Mouse (Mus musculus) CD4-positive helper T cell, adult 2 months (primary cell): ENCODE data around the gene Brwd3.
A peak's percentile ranks its signal among the peaks of the same experiment; 100 is the strongest.

Experiments used
- DNase-seq: peaks from one replicate; pipeline ENCODE4 v3.0.0-alpha.2; 2012; ENCODE audit warnings: low read depth, missing footprints, low spot score

Gene Brwd3

DNA sequence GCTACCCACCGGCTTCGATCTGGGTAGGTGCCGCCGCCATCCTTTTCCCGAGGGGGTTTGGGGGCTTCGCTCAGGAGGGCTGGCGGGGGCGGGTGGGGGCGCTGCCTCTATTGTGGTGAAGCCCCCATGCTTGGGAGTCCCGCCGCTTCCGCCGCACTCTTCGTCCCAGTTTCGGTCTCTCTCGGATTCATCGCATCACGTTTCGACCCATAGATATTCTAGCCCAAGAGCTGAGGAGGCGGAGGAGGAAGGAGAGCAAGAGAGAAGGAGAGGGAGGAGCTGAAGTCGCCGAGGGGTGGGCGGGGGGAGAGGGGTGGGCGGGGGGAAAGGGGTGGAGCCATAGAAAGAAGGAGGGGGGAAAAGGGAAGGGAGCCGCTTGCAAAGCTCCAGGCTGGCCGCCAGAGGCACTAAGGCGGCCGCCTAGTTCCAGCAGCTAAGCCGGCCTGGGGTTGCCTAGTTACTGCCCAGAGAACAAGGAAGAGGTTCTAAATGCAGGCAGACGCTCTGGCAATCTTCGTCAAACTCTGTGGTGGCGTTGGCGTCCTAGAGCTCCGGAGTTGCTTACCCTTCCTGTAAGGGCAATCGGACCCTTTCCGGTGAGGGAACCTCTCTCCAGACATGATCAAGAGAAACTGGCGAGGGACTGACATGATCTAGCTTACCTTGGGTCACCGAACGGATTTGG is at the start of gene Brwd3:
TSS of gene Brwd3 (minus strand) at position 283 of the 685 bp plus-strand sequence.
- DNase-seq, result peak; percentile 93

DNA sequence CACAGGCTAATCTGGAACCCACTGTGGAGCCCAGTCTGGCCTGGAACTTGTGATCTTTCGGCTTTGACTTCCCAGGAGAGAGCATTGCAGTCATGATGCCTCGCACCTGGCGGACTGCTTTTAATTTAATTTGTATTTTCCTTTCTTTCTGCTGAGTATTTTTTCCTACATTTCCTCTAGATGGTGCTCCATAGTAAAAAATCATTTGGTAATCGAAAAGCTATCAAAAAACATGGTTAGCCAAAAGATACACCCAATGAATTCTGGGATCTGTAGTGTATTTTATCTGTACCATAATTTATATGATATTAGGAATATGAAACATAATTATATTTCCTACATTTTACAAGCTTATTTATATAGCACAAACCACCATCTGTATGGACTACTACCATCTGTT is 28.5 kb upstream of the Brwd3 start:
- DNase-seq, result no peak

DNA sequence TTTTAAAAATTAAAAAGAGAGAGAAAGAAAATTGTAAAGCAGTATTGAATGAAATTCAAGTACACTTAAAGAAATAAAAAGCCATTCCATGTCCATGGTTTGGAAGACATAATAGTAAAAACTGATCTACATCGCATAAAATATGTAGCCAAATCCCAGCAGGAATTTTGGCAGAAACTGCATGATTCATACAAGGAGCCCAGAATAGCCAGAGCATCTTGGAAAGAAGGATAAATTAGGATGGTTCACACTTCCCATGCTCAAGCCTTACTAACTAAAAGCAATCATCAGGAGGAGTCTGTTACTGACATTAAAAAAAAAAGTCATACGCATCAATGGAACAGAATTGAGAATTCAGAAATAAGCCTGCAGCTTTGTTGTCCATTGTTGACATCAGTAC is 8.5 kb upstream of the Brwd3 start:
- DNase-seq, result no peak

DNA sequence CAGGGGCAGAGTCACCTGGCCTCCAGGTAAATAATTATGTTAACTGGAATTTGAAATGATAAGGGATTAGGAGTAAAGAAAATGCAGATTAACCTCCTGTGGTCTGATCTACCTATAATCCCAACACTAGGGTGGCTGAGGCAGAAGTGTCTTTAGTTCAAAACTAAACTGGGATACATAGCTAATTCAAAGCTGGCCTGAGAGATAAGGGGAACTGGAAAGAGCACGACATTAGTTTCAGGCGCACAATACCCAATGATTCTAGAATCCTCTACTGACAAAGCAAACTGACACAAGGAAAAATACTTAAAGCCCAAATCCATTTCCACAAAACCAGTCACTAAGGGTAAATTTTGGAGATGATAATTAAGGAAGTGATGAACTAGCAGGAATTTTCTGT is 2.2 kb upstream of the Brwd3 start:
- no peak for DNase-seq

DNA sequence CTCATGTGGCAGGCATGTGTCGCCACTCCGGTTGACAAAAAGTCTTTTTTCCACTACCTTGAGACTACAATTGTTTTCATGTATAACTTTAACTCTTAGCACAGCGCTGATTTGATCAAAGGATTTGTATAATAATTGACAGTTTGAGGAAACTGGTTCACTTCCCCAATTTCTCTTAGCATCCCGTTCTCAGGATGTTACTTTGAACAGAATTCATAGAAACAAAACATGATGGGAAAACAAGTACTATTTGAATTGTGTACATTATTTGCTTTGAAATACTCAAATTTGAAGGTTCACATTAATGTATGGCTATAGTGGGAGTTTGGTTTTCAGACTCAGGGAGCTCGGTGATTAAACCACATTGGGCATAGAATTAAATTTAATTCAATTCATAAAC is 1.1 kb upstream of the Brwd3 start:
- no peak for DNase-seq

DNA sequence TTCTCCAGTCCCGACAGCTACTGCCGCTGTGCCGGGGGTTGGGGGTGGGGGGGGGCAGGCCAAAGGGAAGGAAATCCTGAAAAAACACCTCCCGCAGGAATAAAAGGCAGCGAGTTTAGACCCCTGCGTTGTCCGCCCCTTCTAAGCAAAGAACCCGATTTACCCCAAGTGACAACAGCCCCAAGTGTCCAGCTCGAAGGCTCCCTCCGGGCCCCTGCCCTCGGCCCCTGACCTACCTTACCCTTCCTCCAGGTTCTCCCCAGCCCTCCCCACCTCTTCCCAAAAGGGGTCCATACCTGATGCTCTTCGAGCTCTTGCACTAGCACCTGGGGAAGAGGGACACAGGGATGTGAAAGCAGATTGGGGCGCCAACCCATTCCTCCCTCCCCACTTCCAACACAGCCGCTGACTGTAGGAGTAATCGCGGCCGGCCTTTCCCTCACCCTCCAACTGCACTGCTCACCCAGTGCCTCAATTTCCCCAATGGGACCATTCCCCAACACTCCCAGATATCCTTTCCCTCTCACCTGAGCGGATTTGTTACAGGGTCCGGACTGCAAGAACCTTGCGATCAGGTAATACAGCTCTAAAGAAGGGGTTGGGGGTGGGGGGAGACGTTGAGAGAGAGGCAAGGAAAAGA is 671 bp downstream of the Brwd3 start:
- no peak for DNase-seq

DNA sequence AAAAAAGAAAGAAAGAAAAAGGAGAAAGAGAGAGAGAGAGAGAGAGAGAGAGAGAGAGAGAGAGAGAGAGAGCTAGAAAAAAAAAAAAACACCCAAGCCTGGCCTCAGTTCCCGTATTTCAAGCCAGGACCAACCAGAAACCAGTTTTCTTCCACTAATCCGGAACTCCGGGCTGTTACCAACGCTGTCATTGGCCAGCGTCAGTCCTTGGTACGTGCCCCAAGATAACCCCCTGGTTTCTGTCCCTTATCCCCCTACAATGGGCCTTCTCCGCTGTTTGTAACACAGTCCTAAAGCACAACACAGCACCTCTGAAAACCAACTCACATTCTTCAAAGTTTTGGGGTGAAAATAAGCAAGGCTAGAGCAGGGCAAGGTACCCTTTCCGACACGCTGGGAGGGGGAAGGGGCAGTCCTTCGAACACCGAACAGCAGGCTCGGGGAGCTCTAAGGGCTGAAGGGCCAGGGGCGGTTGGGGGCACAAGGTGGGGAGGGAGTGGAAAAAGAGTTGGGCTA is 1.4 kb downstream of the Brwd3 start:
- DNase-seq, result peak; percentile 89

DNA sequence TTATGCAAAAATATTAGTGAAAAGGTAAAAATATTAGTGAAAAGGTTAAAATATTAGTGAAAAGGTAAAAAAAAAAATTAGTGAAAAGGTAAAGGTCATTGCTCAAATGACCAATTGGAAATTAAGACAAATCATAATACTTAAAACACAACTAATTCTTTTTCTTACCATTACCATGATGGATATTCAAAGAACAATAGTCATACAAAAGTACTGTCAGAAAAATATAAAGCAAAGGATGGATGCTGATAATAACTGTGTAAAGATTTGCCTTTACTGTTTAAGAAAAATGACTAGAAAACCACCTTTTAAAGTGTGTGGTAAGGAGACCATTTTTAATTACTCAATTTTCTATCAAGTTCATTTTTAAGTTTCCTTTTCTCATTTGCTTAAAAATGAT is 2.9 kb downstream of the Brwd3 start:
- no peak for DNase-seq

DNA sequence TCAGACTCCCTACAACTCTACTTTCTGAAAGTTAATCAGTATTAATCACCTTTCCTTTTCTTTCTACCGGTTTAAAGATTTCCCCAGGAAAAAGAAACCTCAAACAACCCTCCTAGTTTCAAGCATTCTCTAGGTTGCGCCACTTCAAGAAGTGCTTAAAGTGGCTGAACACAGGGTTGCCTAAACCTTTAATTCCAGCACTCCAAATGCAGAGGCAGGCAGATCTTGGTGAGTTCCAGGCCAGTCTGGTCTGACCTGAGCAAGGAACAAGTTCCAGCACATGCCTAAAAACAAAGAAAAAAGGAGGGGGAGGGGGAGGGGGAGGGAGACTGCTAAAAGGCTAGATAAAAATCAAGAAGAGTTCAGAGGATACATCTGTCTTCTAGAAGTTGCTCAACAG is 6.1 kb downstream of the Brwd3 start:
- no peak for DNase-seq

DNA sequence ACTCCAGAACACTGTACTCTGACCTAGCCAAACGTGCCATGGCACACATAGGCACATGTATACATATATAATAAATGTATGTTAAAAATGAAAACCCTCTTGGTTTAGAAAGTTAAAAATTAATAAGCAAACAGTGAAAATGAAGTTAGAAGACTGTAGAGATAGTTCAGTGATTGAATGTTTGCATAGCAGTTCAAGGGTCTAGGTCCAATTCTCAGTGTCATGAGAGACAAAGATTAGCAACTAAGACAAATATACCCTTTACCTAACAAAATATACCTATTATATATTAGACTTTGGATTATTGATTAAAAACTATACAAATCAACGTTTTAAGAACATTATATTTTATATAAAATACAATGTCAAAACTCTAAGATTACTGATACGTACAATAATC is 36.9 kb downstream of the Brwd3 start:
- no peak for DNase-seq

DNA sequence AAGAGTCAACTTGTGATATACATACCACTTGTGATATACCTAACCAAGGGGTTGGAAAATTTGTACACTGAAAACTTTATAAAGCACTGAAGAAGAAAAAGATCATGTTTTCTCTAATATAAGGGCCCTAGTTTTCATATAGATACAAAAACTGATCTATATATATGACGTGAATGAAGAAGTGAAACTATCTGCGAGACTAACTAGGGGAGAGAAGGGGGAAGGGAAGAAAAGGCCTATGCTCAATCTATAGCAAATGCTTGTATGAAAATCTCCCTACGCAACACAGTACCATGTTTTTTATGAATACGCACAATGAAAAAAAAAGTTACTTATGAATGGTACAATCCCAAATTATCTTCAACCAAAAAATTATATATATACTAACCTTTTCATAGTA is 50.4 kb downstream of the Brwd3 start:
- DNase-seq, result no peak

DNA sequence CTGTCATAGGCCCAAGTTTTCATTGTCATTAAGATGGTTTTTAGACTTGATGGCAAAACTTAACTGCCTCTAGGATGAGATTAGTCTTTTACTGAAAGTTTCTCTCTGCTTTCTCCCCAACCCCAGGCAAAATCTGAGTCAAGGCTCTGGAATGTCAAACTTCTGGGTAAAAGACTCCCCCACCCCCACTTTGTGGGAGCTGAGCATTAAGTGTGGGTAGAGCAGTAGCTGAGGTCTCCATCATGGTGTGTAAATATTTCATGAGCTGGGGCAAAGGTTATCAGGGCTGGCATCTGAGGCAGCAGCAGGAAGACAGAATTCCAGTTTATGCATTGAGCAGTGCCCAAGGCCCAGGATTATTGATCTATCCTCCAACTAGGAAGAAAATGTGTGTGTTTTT is 102.4 kb downstream of the Brwd3 start:
- no peak for DNase-seq

DNA sequence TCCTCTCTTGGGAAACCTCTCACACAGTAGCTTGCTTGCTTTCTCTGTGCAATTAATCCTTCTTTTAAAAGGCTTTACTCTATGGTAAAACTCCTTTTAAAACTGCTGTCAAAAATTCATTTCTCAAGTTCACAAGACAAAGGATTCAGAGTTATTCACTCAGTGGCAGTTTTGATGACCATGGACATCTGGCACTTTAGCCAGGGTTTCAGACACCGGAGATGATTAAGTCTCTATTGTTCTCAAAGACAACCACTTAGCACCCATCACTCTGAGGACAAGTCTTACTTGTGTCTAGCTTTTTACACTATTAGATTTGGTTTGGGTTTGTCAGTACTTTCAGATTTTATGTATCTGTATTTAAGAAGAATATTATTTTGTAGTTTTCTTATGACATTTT is 104.6 kb downstream of the Brwd3 start:
- DNase-seq, result no peak

DNA sequence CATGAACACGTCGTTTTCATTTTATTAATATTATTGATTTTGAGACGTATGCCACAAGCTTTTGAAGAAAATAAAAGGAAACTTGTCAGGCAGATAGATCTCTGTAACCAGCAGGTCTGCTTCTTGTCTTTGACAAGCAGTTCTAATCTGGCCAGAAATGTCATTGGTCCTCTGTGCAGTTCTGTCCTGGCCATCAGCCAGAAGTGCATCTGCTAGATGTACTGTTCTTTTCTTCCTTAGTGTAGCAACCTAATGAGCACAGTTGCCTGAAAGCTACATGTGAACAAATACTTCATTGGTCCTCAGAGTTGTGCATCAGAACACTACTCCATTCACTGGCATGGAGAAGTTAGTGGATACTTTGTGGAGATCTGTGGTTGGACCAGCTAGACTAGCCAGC is 105.1 kb downstream of the Brwd3 start:
- no peak for DNase-seq

DNA sequence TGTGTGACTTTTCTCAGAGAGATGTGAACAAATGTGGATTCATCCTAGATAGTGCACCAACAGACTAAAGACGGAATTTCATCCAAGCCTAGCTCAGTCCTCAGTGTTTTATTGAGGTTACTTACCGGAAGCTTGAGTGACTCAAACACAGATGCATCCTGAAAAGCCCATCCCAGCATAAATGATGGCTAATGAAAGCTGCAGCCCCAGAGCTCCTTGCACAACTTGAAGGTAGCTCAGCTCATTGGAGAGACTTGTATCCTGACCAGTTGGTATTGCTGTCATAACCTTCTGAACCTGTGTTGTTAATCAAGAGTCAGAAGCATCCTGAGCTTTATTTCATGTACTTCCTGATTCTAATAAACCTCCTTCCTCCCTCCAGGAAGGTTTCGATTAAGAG is 105.8 kb downstream of the Brwd3 start:
- no peak for DNase-seq

DNA sequence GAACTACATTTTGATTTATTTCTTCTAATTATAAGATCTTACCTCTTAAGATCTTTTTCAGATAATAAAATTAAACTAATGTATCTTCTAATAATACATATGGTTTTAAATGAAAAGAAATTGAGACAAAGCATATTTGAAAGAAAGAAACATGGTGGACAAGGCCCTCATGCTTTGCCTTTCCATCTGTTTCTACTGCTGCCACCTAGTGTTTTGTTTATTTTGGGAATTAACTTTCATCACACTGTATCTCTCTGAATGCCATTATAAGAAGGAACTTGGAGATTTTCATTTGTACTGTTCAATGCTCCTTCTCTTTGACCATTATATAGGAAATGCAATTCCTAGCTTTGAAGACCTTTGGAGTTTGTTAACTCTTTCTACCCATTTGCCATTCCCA is 109.9 kb downstream of the Brwd3 start:
- DNase-seq, result no peak

DNA sequence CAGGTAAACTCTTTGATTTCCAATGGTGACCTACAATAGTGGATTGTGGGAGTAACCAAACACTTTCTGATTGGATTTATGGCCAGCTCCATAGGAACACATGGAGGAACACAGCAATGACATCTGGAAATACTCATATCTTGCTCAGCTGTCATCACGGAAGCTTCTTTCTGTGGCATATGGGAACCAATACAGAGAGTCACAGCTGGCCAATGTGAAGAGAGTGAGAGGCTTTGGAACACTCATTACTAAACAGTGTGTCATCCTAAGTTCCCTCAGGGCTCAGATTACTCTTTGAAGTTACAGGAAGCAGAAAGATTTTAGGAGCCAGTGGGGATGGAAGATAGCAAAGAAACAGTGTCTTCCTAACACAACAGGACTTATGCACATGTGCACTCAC is 111.7 kb downstream of the Brwd3 start:
- DNase-seq, result no peak

DNA sequence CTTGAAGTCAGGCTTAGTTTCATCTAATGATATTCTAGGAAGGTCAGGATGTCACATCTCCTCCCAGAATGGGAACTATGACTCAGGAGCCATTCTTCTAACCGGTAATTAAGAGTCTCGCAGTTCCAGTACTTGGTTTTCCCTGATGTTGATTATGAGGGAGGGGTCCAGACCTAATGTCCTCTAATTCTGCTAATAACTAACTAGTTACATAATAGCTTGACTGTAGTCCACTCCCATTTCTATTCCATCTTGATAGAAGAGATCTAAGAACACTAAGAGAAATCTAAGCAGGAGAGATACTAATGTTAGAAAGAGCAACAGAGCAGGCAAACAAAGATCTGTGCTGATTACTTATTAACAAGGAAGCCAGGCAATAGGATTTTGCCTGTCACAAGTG is 129.9 kb downstream of the Brwd3 start:
- DNase-seq, result no peak
